Mouse (Mus musculus) neural tube, embryonic 13.5 days (tissue): ENCODE results near the gene Ctss. TPM values are rescaled to one million over a fixed set of nuclear protein-coding genes. Genes with fewer than 3 reads are reported as not detected.

Experiments
- ATAC-seq: fragments of 200-750 bp; cut with Nextera tagmentation; 2 replicates; pipeline ENCODE4 v1.8.0; 2017; ENCODE audit warnings: low read depth, mild to moderate bottlenecking, moderate TSS enrichment, moderate library complexity
- H3K27ac ChIP-seq: fragments of 300-500 bp; sonication (generic); replicated peaks from 2 replicates; pipeline ENCODE4 v1.5.1; 2015; ENCODE audit warnings: moderate library complexity, mild to moderate bottlenecking, inconsistent platforms
- H3K27me3 ChIP-seq: fragments of 300-500 bp; sonication (generic); 2 replicates; pipeline ENCODE4 v1.6.1; 2015; ENCODE audit warnings: mild to moderate bottlenecking, inconsistent platforms
- H3K36me3 ChIP-seq: fragments of 300-500 bp; sonication (generic); 2 replicates; pipeline ENCODE4 v1.6.1; 2015; ENCODE audit warnings: mild to moderate bottlenecking, inconsistent platforms
- H3K4me1 ChIP-seq: fragments of 300-500 bp; sonication (generic); replicated peaks from 2 replicates; pipeline ENCODE4 v1.6.1; 2015; ENCODE audit warnings: inconsistent platforms
- H3K4me2 ChIP-seq: fragments of 300-500 bp; sonication (generic); 2 replicates; pipeline ENCODE4 v1.6.1; 2015; ENCODE audit warnings: inconsistent platforms, mild to moderate bottlenecking, moderate library complexity
- H3K4me3 ChIP-seq: fragments of 300-500 bp; sonication (generic); 2 replicates; pipeline ENCODE4 v1.5.1; 2015; ENCODE audit warnings: mild to moderate bottlenecking, inconsistent platforms
- H3K9ac ChIP-seq: fragments of 300-500 bp; sonication (generic); 2 replicates; pipeline ENCODE4 v1.6.1; 2015; ENCODE audit warnings: moderate library complexity, mild to moderate bottlenecking, inconsistent platforms
- H3K9me3 ChIP-seq: fragments of 300-500 bp; sonication (generic); 2 replicates; pipeline ENCODE4 v1.6.1; 2016; ENCODE audit warnings: inconsistent platforms
- WGBS: fragments of 180-500 bp; shearing (Covaris S2); methylation state at CpG from one replicate; pipeline ENCODE4 v1.1.7; 2015; 5-methylcytosine and 5-hydroxymethylcytosine counted together
- polyA plus RNA-seq: library from polyadenylated mRNA; unstranded; fragments of >200 nt; fragmentation: Nextera tagmentation; extraction: Ambion mirVana; gene quantifications from 2 replicates; pipeline ENCODE4 v1.2.1, GENCODE M21; 2015

Gene Ctss
- polyA plus RNA-seq = 17.7 and 18.9 TPM in 2 replicates

DNA sequence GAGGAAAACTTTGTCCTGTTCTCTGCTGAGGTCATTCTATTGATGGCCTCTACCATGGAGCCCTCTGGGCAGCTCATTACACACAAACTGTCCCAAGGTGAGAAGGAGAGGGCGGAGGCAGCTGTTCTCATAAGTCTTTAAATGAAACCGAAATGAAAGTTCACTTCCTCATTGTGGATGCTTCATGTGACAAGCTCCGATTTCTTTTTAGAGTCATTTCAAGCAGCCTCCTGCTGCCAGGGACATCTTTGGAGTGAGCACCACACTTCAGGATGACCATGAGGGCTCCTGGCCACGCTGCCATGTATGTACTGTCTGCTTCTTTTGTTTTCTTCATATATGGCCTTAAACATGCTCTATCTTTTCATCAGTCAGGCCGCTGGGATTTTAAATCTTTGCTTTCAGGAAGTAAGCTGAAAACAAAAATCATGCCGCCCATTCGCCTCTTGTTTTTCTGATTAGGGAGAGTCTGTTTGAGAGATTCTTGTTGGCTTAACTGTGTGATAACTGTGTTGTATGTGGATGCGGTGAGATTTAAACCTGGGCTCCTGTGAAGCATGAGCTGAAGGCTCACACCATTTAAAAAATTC is at the start of gene Ctss:
Gene Ctss (plus strand): TSS at position 165 of the 590 bp plus-strand sequence.
- no peaks in the 10 kb centered on the region for H3K4me1 ChIP-seq
- no peaks in the 10 kb centered on the region for H3K9me3 ChIP-seq
- no peak within 1 kb of the TSS for H3K27ac ChIP-seq
- H3K27me3 ChIP-seq = no peaks in the 10 kb centered on the region
- 92% methylated on average over 8 of the region's 8 CpGs for WGBS
- no peak within 1 kb of the TSS for H3K9ac ChIP-seq
- no peak for ATAC-seq
- no peak within 1 kb of the TSS for H3K4me3 ChIP-seq
- H3K4me2 ChIP-seq = no peak within 1 kb of the TSS
- no peaks in the 10 kb centered on the region for H3K36me3 ChIP-seq

DNA sequence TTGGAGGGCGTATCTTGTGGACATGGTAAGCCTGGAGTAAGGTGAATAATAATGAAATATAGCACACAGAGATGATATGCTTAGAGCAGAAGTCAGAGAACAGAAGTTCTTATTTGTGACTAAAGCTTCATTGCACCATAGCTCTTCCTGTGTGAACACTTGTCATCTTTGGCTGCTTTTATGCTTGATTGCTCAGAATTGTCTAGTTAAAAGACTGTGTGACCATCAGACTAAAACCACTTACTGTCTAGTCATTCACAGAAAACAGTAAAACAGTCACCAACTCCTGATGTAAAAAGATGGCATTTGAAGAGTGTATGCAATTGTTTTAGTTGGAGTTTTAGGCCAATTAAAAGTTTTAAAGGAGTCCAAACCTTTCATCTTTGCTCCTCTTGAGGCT is 47.6 kb upstream of the Ctss start:
- Histone ChIP-seq H3K27ac (no peak overlapping the region), H3K36me3 (peaks cover 83% of the 10 kb centered on the region), H3K4me3 (no peak overlapping the region), H3K4me1 (no peaks in the 10 kb centered on the region), H3K4me2 (no peak overlapping the region), H3K9ac (no peak overlapping the region), H3K9me3 (no peaks in the 10 kb centered on the region), H3K27me3 (no peaks in the 10 kb centered on the region)
- 100% methylated on average over 1 of the region's 1 CpGs for WGBS
- no peak for ATAC-seq

DNA sequence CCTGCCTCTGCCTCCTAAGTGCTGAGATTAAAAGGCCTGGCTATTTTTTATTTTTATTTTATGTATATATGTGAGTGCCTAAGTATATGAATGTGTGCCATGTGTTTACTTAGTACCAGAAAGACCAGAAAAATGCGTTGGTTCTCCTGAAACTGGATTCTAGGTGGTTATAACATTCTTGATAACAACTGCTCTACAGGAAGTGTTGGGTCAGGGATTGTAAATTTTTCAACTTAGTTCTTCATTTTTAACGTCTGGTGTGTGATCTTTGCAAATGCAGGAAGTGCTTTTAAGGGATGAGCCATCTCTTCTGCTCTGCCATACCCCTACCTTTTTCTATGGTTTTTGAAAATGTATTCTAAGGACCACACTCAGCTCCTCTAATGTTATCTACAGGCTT is 40.2 kb upstream of the Ctss start:
- Histone ChIP-seq H3K9ac (no peak overlapping the region), H3K27ac (no peak overlapping the region), H3K36me3 (peaks cover 80% of the 10 kb centered on the region), H3K27me3 (no peaks in the 10 kb centered on the region), H3K4me2 (no peak overlapping the region), H3K9me3 (no peaks in the 10 kb centered on the region), H3K4me3 (no peak overlapping the region), H3K4me1 (no peaks in the 10 kb centered on the region)
- 92% methylated on average over 2 of the region's 2 CpGs for WGBS
- no peak for ATAC-seq

DNA sequence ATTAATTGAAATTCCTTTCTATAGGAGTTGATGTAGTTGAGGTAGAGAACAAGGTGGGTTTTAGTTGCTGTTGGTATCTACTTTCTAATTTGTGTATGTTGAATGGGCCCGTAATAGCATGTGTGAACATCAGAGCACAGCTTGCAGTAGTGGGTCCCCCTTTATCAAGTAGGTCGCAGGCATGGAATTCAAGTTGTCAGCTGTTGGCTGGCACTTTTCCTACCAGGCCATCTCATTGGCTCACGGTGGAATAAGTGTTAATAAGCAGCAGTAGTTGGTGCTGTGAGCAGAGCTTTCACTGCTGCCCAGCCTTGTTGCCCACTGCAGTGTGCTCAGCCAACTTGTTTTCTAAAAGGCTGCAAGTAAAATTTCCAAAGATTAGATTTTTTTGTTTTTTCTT is 37.9 kb upstream of the Ctss start:
- Histone ChIP-seq H3K9ac (no peak overlapping the region), H3K27me3 (no peaks in the 10 kb centered on the region), H3K4me3 (no peak overlapping the region), H3K27ac (no peak overlapping the region), H3K9me3 (no peaks in the 10 kb centered on the region), H3K36me3 (peaks cover 80% of the 10 kb centered on the region), H3K4me2 (no peak overlapping the region), H3K4me1 (no peaks in the 10 kb centered on the region)
- 94% methylated on average over 3 of the region's 3 CpGs for WGBS
- ATAC-seq = no peak

DNA sequence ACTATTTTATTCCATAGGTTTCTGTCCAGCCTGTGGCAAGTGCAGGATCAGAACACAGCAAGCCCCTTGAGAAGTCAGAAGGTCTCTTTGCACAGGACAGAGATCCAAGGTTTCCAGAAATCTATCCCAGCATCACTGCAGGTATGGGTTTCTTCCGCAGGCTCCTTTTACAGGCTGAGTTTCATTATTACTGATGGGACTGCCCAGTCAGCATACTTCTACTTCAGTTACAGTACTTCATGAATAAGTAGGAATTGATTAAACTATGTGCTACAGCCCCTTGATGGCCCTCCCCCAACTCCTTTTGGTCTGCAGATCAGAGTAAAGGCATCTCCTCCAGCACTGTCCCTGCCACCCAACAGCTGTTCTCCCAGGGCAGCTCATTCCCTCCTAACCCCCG is 36.3 kb upstream of the Ctss start:
- H3K4me1 ChIP-seq = no peaks in the 10 kb centered on the region
- H3K27me3 ChIP-seq = no peaks in the 10 kb centered on the region
- ATAC-seq = no peak
- H3K9me3 ChIP-seq = no peaks in the 10 kb centered on the region
- H3K36me3 ChIP-seq = peaks cover 84% of the 10 kb centered on the region
- no peak overlapping the region for H3K4me2 ChIP-seq
- H3K4me3 ChIP-seq = no peak overlapping the region
- WGBS = 97% methylated on average over 2 of the region's 2 CpGs
- no peak overlapping the region for H3K9ac ChIP-seq
- no peak overlapping the region for H3K27ac ChIP-seq

DNA sequence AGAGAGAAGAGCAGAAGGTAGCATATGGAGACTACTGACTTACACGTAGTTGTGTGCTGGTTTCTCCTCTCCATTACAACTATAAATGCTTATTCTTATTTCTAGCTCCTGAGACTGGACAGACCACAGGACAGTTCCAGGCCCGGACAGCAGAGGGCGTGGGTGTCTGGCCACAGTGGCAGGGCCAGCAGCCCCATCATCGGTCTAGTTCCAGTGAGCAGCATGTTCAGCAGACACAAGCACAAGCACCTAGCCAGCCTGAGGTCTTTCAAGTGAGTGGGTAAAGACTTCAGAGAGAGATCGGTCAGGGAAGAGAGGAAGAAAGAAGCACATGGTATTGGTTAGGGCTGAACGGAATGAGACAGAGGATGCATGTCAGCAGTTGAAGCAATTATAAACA is 32.2 kb upstream of the Ctss start:
- no peak overlapping the region for H3K4me2 ChIP-seq
- WGBS = 70% methylated on average over 6 of the region's 6 CpGs
- peaks cover 62% of the 10 kb centered on the region for H3K36me3 ChIP-seq
- no peaks in the 10 kb centered on the region for H3K4me1 ChIP-seq
- no peak overlapping the region for H3K9ac ChIP-seq
- H3K9me3 ChIP-seq = no peaks in the 10 kb centered on the region
- no peak overlapping the region for H3K27ac ChIP-seq
- H3K4me3 ChIP-seq = no peak overlapping the region
- ATAC-seq = no peak
- no peaks in the 10 kb centered on the region for H3K27me3 ChIP-seq

DNA sequence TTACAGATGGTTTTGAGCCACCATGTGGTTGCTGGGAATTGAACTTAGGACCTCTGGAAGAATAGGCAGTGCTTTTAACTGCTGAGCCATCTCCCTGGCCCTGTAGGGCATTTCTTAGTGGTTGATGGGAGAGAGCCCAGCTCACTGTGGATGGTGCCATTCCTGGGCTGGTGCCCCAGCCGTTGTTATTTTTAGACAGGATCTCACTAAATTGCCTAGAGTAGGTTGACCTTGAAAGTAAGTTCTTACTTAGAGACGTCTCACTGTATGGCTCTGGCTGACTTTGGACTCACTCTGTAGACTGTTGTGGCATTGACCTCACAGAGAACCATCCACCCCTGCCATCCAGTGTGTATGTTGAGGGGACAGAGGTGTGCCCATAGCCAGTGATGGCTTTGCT is 28.4 kb upstream of the Ctss start:
- H3K9ac ChIP-seq = no peak overlapping the region
- H3K27ac ChIP-seq = no peak overlapping the region
- H3K4me2 ChIP-seq = no peak overlapping the region
- no peaks in the 10 kb centered on the region for H3K27me3 ChIP-seq
- WGBS = 93% methylated on average over 2 of the region's 2 CpGs
- H3K4me3 ChIP-seq = no peak overlapping the region
- ATAC-seq = no peak
- no peaks in the 10 kb centered on the region for H3K9me3 ChIP-seq
- H3K4me1 ChIP-seq = 0 out of 2 replicates have a peak, but pooled peaks cover 6% of the 10 kb centered on the region
- peaks cover 33% of the 10 kb centered on the region for H3K36me3 ChIP-seq

DNA sequence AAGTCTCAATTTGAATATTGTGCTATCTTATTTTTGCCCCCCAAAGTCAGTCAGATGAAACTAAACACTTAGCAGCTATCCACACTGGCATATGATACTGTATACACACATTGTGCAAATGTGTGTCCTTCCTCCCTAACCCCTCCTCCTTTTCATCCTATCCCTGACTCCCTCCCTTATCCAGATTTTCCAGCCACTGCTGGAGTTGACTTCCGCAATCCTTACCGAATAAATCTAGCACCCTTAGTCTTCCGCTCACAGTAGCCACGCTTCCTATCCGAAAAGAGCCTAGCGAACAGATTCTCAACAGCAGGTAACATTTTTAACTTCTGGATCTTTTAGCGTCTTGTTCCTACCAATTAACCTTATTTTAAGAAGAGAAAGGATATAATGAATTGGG is 27.6 kb upstream of the Ctss start, which contains the start of gene Ctsk:
Gene Ctsk (plus strand): TSS at position 233 of the 400 bp plus-strand sequence.
- peak within 1 kb of the TSS; percentile 5; the same call in 1 of the 2 replicates for H3K4me2 ChIP-seq
- H3K4me1 ChIP-seq = 0 out of 2 replicates have a peak, but pooled peaks cover 6% of the 10 kb centered on the region
- no peak for ATAC-seq
- no peak within 1 kb of the TSS for H3K9ac ChIP-seq
- no peaks in the 10 kb centered on the region for H3K9me3 ChIP-seq
- no peaks in the 10 kb centered on the region for H3K27me3 ChIP-seq
- H3K4me3 ChIP-seq = 0 out of 2 replicates have a peak within 1 kb of the TSS, but pooled peaks have one; percentile 5
- 86% methylated on average over 7 of the region's 7 CpGs for WGBS
- no peak within 1 kb of the TSS for H3K27ac ChIP-seq
- peaks cover 26% of the 10 kb centered on the region for H3K36me3 ChIP-seq

DNA sequence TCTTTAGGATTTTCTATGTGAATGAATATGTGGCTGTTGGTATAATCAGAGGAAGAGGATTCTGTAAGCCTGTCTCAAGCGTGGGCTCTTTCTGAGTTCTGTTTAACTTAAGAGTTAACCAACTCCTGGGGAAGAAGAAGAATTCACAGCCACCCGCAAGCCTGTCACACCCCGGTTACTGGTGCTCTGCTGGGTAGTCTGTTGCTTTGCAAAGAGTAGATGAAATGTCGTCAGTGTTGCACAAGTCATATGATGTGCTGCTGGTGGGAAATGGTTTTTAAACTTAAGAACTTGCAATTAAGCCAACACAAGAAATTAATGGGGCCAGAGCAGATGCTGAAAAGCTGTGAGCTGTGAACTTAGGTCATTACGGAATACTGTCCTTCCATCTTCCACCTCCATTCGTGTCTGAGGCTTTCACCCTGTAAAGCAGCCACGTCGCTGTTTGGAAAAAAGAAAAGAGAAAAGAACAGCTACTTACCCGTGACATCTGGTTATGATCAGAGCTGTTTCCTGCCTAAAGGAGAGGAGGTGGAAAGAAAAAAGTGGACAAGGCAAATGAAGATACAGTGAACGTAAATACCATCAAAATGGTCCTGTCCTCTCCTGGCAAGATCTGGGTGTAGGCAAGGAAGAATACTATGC is 27.0 kb upstream of the Ctss start:
- Histone ChIP-seq H3K36me3 (peaks cover 20% of the 10 kb centered on the region), H3K9ac (no peak overlapping the region), H3K27me3 (no peaks in the 10 kb centered on the region), H3K4me2 (peak overlapping the region; percentile 5; the same call in 1 of the 2 replicates), H3K27ac (no peak overlapping the region), H3K9me3 (no peaks in the 10 kb centered on the region), H3K4me1 (0 out of 2 replicates have a peak, but pooled peaks cover 6% of the 10 kb centered on the region), H3K4me3 (0 out of 2 replicates have a peak overlapping the region, but pooled peaks have one; percentile 5)
- no peak for ATAC-seq
- 70% methylated on average over 10 of the region's 10 CpGs for WGBS

DNA sequence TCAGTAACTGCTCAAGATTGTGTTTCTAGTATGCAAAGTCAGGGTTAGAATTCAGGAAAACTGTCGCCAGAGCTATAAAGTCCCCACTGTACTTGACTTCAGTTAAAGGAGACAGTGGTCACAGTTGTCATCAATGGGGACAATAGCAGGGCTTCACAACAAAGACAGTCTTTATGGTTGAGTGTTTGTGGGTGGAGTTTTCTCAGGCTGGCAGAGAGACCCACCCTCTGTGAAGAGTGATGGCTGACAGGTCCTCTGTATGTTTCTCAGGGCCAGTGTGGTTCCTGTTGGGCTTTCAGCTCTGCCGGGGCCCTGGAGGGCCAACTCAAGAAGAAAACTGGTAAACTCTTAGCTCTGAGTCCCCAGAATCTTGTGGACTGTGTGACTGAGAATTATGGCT is 24.3 kb upstream of the Ctss start:
- no peak for ATAC-seq
- Histone ChIP-seq H3K9ac (no peak overlapping the region), H3K4me3 (no peak overlapping the region), H3K27me3 (no peaks in the 10 kb centered on the region), H3K4me1 (0 out of 2 replicates have a peak, but pooled peaks cover 6% of the 10 kb centered on the region), H3K27ac (0 out of 2 replicates have a peak overlapping the region, but pooled peaks have one; percentile 34), H3K36me3 (peaks cover 6% of the 10 kb centered on the region; the same call in 1 of the 2 replicates), H3K4me2 (peak overlapping the region; percentile 21; the same call in 1 of the 2 replicates), H3K9me3 (no peaks in the 10 kb centered on the region)
- WGBS = 13% methylated on average over 2 of the region's 2 CpGs

DNA sequence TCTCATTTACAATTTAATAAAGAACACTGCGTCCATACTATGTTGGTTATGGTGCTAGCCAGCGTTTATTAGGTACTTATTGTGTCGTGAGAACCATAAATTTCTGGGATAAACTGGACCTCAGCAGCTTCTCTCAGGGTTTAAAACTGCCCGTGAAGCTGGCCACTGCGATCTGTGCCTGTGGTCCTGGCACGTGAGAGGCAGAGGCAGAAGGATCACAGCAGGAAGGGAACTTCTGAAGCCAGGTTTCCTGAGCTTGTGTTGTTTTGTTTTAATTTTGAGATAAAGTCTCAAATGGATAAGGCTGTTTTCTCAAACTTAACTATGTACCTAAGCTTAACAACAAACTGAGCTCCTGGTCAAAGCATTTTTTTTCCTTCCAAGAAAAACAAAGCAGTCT is 17.2 kb upstream of the Ctss start:
- peaks cover 19% of the 10 kb centered on the region for H3K36me3 ChIP-seq
- 72% methylated on average over 6 of the region's 6 CpGs for WGBS
- H3K9me3 ChIP-seq = no peaks in the 10 kb centered on the region
- H3K4me1 ChIP-seq = no peaks in the 10 kb centered on the region
- no peak for ATAC-seq
- H3K4me3 ChIP-seq = no peak overlapping the region
- H3K27ac ChIP-seq = no peak overlapping the region
- H3K27me3 ChIP-seq = no peaks in the 10 kb centered on the region
- no peak overlapping the region for H3K9ac ChIP-seq
- H3K4me2 ChIP-seq = no peak overlapping the region

DNA sequence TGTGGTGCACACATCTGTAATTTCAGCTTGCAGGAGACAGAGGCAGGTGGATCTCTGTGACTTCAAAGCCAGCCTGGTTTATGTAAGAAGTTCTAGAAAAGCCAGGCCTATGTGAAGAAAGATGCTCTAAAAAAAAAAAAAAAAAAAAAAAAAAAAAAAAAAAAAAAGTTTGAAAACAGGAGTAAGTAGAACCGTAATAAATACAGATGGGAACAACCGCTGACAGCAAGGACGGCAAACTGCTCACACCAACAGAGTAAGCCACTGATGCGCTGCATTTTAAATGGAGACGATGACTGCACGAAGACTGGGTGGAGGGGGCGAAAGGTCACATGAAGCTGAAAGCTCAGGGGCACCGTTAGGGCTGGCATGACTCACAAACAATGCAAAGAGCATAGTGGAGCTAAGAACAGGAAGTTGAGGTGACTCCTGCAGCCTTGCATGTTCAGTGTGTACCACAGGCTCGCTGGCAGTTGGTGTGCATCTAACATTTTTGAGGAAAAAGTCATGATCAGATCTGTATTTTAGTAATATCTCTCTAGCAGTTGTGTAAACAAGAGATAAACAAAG is 14.9 kb upstream of the Ctss start:
- no peaks in the 10 kb centered on the region for H3K4me1 ChIP-seq
- WGBS = 68% methylated on average over 9 of the region's 9 CpGs
- no peak overlapping the region for H3K27ac ChIP-seq
- H3K9me3 ChIP-seq = no peaks in the 10 kb centered on the region
- peaks cover 13% of the 10 kb centered on the region for H3K36me3 ChIP-seq
- no peaks in the 10 kb centered on the region for H3K27me3 ChIP-seq
- H3K4me3 ChIP-seq = no peak overlapping the region
- ATAC-seq = no peak
- no peak overlapping the region for H3K4me2 ChIP-seq
- H3K9ac ChIP-seq = no peak overlapping the region
